Mouse (Mus musculus) megakaryocyte, embryonic 14.5 days (primary cell): ENCODE measurements at regions not wholly inside any gene's neighbourhood (a gene's known extent, or its start where the extent isn't known, plus 50 kb on each side); places are given as distances from the start of the nearest gene placed in this dataset.

Experiments
- FLI1 ChIP-seq: IDR thresholded peaks from 2 replicates; pipeline ENCODE4 v1.6.1; 2012; ENCODE audit warnings: low read length, inconsistent platforms, mixed read lengths
- GATA1 ChIP-seq: IDR thresholded peaks from 3 replicates; pipeline ENCODE4 v1.6.1; 2012; ENCODE audit warnings: mixed read lengths, low read length, inconsistent platforms, borderline replicate concordance

- TF ChIP-seq GATA1 (no peak), FLI1 (no peak)
Observed at GRCm38 (mm10) chr1:77600509-77600908, 85.6 kb upstream of the Epha4 start.
